Mouse (Mus musculus) kidney, adult 2 months (tissue): ENCODE results near the gene Syce2.

Experiments
- CTCF ChIP-seq: fragments of 200-500 bp; conservative IDR thresholded peaks from 2 replicates; pipeline ENCODE4 v1.5.1; 2011; ENCODE audit warnings: low read depth, mild to moderate bottlenecking, control low read depth, low read length, moderate library complexity, mixed read lengths; ENCODE audit not compliant: insufficient read depth, insufficient read length
- POLR2A ChIP-seq: fragments of 200-500 bp; IDR thresholded peaks from one replicate; pipeline ENCODE4 v1.6.1; 2011; ENCODE audit warnings: low read depth, low read length, control low read depth

DNA sequence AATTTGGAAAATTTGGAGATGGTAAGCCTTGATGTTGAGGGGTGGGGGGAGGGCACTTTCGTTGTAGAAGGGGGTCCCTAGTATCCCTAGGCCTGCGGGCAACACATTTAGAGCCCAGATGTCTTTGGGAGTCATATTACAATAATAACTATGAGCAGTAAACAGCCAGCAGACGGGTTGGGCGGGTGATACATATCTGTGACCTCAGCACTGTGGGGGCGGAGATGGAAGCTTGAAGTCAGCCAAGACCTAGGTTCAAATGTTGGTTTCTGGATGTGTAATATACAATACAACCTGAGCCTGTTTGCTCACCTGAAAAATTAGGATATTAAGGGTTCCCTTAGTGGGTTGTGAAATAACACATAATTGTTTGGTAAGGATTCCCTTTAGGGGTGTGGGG lies 38.0 kb downstream of the Syce2 start:
- TF ChIP-seq CTCF (no peak), POLR2A (no peak)
